Mouse (Mus musculus): ENCODE results near the gene Tceal5. TPM values are rescaled to one million over a fixed set of nuclear protein-coding genes. Genes with fewer than 3 reads are reported as not detected.
A peak's percentile ranks its signal among the peaks of the same experiment; 100 is the strongest.

Gene Tceal5
- total RNA-seq, 2 experiments from 2014 or later: 60.8 to 74.0 TPM

DNA sequence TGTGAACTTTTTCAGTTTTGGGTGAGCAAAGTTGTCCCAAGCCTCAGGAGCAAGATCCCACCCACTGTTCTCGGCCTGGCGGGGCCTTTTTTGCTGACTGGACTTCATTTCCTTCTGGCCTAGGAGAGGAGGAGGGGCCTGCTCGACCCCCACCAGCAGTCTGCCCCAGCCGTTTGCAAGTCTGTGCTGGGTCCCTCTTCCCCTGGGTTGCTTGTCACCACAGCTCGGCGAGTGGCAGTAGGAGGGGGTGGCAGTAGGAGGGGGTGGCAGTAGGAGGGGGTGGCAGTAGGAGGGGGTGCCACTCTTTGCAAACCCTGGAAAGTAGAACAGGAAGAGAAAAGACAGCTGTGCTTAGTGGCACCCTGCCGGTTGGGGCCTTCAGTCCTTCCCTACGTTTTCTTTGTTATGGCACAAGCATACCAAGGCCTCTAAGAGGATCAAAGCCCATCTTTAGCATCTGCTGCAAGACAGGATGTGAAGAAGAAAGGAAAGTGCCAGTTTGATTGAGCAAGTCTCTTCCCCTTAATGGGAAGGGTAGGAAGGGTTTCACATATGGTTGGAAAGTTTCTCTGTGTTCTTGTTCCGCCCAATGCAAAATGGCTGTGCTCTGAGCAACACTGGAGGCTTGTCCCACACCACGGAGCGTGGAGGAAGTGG is 22.7 kb downstream of the Tceal5 start:
- intact Hi-C loops (cut with DNase I; ENCODE audit: low total_unique reads): no loop called here
- DNase-seq: no peak

GRCm38 (mm10) chrX:136172786-136173185 is 30.9 kb downstream of the Tceal5 start:
- no peak for DNase-seq
- intact Hi-C loops (cut with DNase I; ENCODE audit: low total_unique reads): no loop called here

DNA sequence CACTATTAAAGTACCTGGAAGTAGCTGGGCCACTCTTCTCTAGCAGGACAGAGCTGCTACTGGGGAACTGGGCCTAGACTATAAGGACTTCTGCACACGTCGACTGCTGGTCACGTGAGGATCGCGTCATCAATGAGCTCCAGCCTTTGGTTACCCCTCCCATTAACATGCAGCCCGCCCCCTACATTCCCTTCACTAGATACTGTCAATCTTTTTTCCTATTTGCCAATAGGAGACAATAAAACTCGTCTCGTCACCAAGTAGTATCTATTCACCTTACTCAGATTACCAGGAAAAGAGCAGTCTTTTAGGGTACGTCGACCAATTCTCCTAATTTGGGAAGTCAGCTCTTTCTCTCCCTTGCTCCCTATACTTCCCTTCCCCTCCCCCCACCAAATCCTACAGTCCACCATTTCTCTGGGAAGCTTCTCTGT is 31.5 kb downstream of the Tceal5 start, which contains the start of gene Tceal8:
Gene Tceal8, minus strand, starts transcription at position 225 of the 434 bp plus-strand sequence.
- intact Hi-C loops (cut with DNase I; ENCODE audit: low total_unique reads): no loop called here
- DNase-seq: peak; percentile 74

DNA sequence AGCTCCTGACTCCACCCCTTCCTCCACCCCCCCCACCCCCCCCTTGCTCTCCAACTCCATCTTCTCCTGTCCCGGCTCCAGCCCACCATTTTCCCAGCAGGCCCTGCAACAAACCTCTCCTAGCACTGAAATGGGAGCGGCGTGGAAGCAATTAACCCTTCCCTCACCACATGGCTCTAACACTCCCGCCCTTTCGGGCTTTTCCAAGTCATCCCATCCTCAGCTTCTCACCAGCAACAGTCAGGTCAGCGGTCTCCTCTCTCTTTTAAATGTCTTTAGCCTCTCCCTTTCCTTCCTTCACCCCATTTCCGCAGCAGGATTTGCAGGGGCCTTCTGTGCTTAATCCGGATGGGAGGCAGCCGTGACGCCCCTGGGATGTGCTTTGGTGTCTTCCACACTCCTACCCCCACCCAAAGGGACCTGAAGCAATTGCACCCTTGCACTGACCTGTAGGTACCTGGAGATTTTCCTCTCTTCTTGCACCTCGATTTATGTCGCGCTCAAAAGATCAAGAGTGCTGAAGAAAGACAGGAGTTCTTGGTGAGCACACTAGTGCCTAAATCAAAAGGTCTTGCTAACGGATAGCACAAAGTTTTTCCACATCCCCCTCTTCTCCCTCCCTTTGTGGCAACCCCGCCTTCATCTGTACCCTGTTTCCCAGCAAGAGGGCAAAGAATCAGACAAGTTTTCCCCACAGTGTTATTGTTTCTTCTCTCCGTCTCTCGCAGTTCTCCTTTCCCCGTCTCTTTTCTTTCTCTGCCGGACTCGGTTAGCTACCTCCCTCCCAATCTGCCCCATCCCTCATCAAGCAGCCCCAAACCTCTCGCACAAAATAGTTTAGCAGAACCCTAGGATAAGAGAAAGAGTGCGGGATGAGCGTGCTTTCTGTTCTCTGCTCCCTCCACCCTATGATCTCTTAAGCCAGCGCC is 32.2 kb downstream of the Tceal5 start:
- intact Hi-C loops (cut with DNase I; ENCODE audit: low total_unique reads): no loop called here
- DNase-seq: peak; percentile 69

GRCm38 (mm10) chrX:136170625-136171024 is 33.1 kb downstream of the Tceal5 start:
- DNase-seq: no peak
- intact Hi-C loops (cut with DNase I; ENCODE audit: low total_unique reads): no loop called here

Small RNA genes lying within 50 kb of the gene (microRNA-seq; reads per million reads assigned to microRNA genes)
- 0 reads per million in 2 experiments for gene Mir6383

Other genes starting within 250 kb of the Tceal5 start
- gene Arxes2, start 210.1 kb downstream of the Tceal5 start, total RNA-seq (2021): 1 to 10 TPM; 1.5 to 2.5 TPM
- 1 to 10 TPM in 1 of 2 experiments, under 1 TPM in 1; 0.33 to 1.0 TPM for gene Arxes1, start 170.5 kb downstream of the Tceal5 start, total RNA-seq (2021)
- gene Bex2, start 135.6 kb downstream of the Tceal5 start, total RNA-seq (2021): under 1 TPM; 0.27 to 0.43 TPM
- not detected for gene Nxf3, start 118.6 kb downstream of the Tceal5 start, total RNA-seq (2021)
- not detected for gene Bex4, start 64.9 kb downstream of the Tceal5 start, total RNA-seq (2021)
- gene Tceal8, start 31.5 kb downstream of the Tceal5 start, total RNA-seq (2021): 10 to 100 TPM; 29.8 to 32.9 TPM
- gene Tceal7, start 10.9 kb upstream of the Tceal5 start, total RNA-seq (2021): 100 to 1,000 TPM; 288 to 478 TPM
- gene Bex1, start 11.6 kb upstream of the Tceal5 start, total RNA-seq (2021): 10 to 100 TPM; 12.0 to 17.3 TPM
- gene Tceal9, start 41.2 kb upstream of the Tceal5 start, total RNA-seq (2021): 10 to 100 TPM; 39.3 to 48.0 TPM
- 10 to 100 TPM; 10.1 to 15.4 TPM for gene Bex3, start 66.4 kb upstream of the Tceal5 start, total RNA-seq (2021)

All from gastrocnemius, postnatal 14 days (tissue).